Mouse (Mus musculus) cortical plate, adult 2 months (tissue): ENCODE results near the gene Vwa5b1. TPM values are rescaled to one million over a fixed set of nuclear protein-coding genes. Genes with fewer than 3 reads are reported as not detected.
A peak's percentile ranks its signal among the peaks of the same experiment; 100 is the strongest.

Source experiments
- H3K27ac ChIP-seq: fragments of 200-500 bp; 2 replicates; pipeline ENCODE4 v1.5.1; 2012; ENCODE audit warnings: low read length, control low read depth, inconsistent platforms; ENCODE audit not compliant: insufficient read depth
- H3K4me1 ChIP-seq: fragments of 200-500 bp; 2 replicates; pipeline ENCODE4 v1.6.1; 2011; ENCODE audit warnings: low read length; ENCODE audit not compliant: control insufficient read depth, insufficient read depth
- H3K4me3 ChIP-seq: fragments of 200-500 bp; 2 replicates; pipeline ENCODE4 v1.5.1; 2011; ENCODE audit warnings: mild to moderate bottlenecking, low read length, control low read depth; ENCODE audit not compliant: insufficient read depth
- CTCF ChIP-seq: fragments of 200-500 bp; IDR thresholded peaks from 2 replicates; pipeline ENCODE4 v1.5.1; 2011; ENCODE audit warnings: mild to moderate bottlenecking, control low read depth, low read length; ENCODE audit not compliant: insufficient read depth; ENCODE audit errors: extremely low read depth
- POLR2A ChIP-seq: fragments of 200-500 bp; IDR thresholded peaks from 2 replicates; pipeline ENCODE4 v1.6.1; 2011; ENCODE audit warnings: mild to moderate bottlenecking, low read length, control low read depth; ENCODE audit not compliant: insufficient read depth; ENCODE audit errors: extremely low read depth
- polyA plus RNA-seq: library from polyadenylated mRNA; depleted of rRNA; stranded (reverse); fragments of >200 nt; gene quantifications from 2 replicates; pipeline ENCODE4 v1.2.3, GENCODE M21; 2012; rRNA removed

Vwa5b1 gene
- polyA plus RNA-seq, 1 experiment: 1.5 TPM

GRCm38 (mm10) chr4:138522296-138522695, 113.4 kb downstream of the Vwa5b1 start:
- peaks cover 2% of the 10 kb centered on the region; the same call in 1 of the 2 replicates for H3K4me1 ChIP-seq
- H3K27ac ChIP-seq: no peak overlapping the region
- no peak overlapping the region for H3K4me3 ChIP-seq
- TF ChIP-seq CTCF: no peak
- no peak for TF ChIP-seq POLR2A

GRCm38 (mm10) chr4:138517153-138517789, 118.4 kb downstream of the Vwa5b1 start:
- 0 out of 2 replicates have a peak overlapping the region, but pooled peaks have one; percentile 39 for H3K27ac ChIP-seq
- H3K4me1 ChIP-seq: peaks cover 12% of the 10 kb centered on the region
- TF ChIP-seq POLR2A (peak; percentile 32; the same call in 1 of the 2 replicates), CTCF (no peak)
- H3K4me3 ChIP-seq: no peak overlapping the region

GRCm38 (mm10) chr4:138516448-138516847, 119.2 kb downstream of the Vwa5b1 start:
- H3K4me3 ChIP-seq: no peak overlapping the region
- TF ChIP-seq CTCF: no peak
- TF ChIP-seq POLR2A: no peak

More at GRCm38 (mm10) chr4:138516448-138516847, 119.2 kb downstream of the Vwa5b1 start:
- Histone ChIP-seq H3K4me1 (peaks cover 12% of the 10 kb centered on the region), H3K27ac (no peak overlapping the region)

Other genes with a start within 250 kb of the Vwa5b1 start
- 19.1 and 19.2 TPM in 2 replicates for gene Fam43b, start 239.4 kb downstream of the Vwa5b1 start, polyA plus RNA-seq
- gene Mul1, start 201.2 kb downstream of the Vwa5b1 start, polyA plus RNA-seq: 28.2 and 30.6 TPM in 2 replicates
- 995 and 1,039 TPM in 2 replicates for gene Camk2n1, start 181.6 kb downstream of the Vwa5b1 start, polyA plus RNA-seq
- gene Pla2g2c, start 88.9 kb upstream of the Vwa5b1 start, polyA plus RNA-seq: 0.29 and 0.32 TPM in 2 replicates
- gene Ubxn10, start 101.3 kb upstream of the Vwa5b1 start, polyA plus RNA-seq: 1.2 and 1.3 TPM in 2 replicates
- gene Pla2g2f, start 121.7 kb upstream of the Vwa5b1 start, polyA plus RNA-seq: 0.06 and 0.76 TPM in 2 replicates
- 0.19 and 0.28 TPM in 2 replicates for gene Pla2g2d, start 139.9 kb upstream of the Vwa5b1 start, polyA plus RNA-seq
- 2.9 and 4.2 TPM in 2 replicates for gene Pla2g5, start 227.6 kb upstream of the Vwa5b1 start, polyA plus RNA-seq
- not detected in 2 replicates for gene Gm13030, start 238.1 kb upstream of the Vwa5b1 start, polyA plus RNA-seq
- gene Pla2g2e, start 242.1 kb upstream of the Vwa5b1 start, polyA plus RNA-seq: not detected in 2 replicates